Mouse (Mus musculus) cortical plate, adult 2 months (tissue): Measurements from ENCODE around the gene Phf21b. TPM values are rescaled to one million over a fixed set of nuclear protein-coding genes. Genes with fewer than 3 reads are reported as not detected.

Source experiments
- H3K27ac ChIP-seq: fragments of 200-500 bp; 2 replicates; pipeline ENCODE4 v1.5.1; 2012; ENCODE audit warnings: low read length, control low read depth, inconsistent platforms; ENCODE audit not compliant: insufficient read depth
- H3K4me1 ChIP-seq: fragments of 200-500 bp; 2 replicates; pipeline ENCODE4 v1.6.1; 2011; ENCODE audit warnings: low read length; ENCODE audit not compliant: control insufficient read depth, insufficient read depth
- H3K4me3 ChIP-seq: fragments of 200-500 bp; 2 replicates; pipeline ENCODE4 v1.5.1; 2011; ENCODE audit warnings: mild to moderate bottlenecking, low read length, control low read depth; ENCODE audit not compliant: insufficient read depth
- CTCF ChIP-seq: fragments of 200-500 bp; IDR thresholded peaks from 2 replicates; pipeline ENCODE4 v1.5.1; 2011; ENCODE audit warnings: mild to moderate bottlenecking, control low read depth, low read length; ENCODE audit not compliant: insufficient read depth; ENCODE audit errors: extremely low read depth
- POLR2A ChIP-seq: fragments of 200-500 bp; IDR thresholded peaks from 2 replicates; pipeline ENCODE4 v1.6.1; 2011; ENCODE audit warnings: mild to moderate bottlenecking, low read length, control low read depth; ENCODE audit not compliant: insufficient read depth; ENCODE audit errors: extremely low read depth
- polyA plus RNA-seq: library from polyadenylated mRNA; depleted of rRNA; stranded (reverse); fragments of >200 nt; gene quantifications from 2 replicates; pipeline ENCODE4 v1.2.3, GENCODE M21; 2012

Gene Phf21b
- polyA plus RNA-seq, 1 experiment = 22.9 TPM

- TF ChIP-seq CTCF = no peak
- TF ChIP-seq POLR2A = no peak
- no peak overlapping the region for H3K4me3 ChIP-seq
Observed at GRCm38 (mm10) chr15:84766621-84767020, 89.2 kb downstream of the Phf21b start.

GRCm38 (mm10) chr15:84763423-84763812, 92.4 kb downstream of the Phf21b start:
- 0 out of 2 replicates have a peak, but pooled peaks have one; percentile 9 for TF ChIP-seq CTCF
- TF ChIP-seq POLR2A = no peak
- Histone ChIP-seq H3K4me3 (no peak overlapping the region), H3K27ac (no peak overlapping the region), H3K4me1 (no peaks in the 10 kb centered on the region; the same call in 1 of the 2 replicates)

More at GRCm38 (mm10) chr15:84766621-84767020, 89.2 kb downstream of the Phf21b start:
- no peaks in the 10 kb centered on the region; the same call in 1 of the 2 replicates for H3K4me1 ChIP-seq
- no peak overlapping the region for H3K27ac ChIP-seq

DNA sequence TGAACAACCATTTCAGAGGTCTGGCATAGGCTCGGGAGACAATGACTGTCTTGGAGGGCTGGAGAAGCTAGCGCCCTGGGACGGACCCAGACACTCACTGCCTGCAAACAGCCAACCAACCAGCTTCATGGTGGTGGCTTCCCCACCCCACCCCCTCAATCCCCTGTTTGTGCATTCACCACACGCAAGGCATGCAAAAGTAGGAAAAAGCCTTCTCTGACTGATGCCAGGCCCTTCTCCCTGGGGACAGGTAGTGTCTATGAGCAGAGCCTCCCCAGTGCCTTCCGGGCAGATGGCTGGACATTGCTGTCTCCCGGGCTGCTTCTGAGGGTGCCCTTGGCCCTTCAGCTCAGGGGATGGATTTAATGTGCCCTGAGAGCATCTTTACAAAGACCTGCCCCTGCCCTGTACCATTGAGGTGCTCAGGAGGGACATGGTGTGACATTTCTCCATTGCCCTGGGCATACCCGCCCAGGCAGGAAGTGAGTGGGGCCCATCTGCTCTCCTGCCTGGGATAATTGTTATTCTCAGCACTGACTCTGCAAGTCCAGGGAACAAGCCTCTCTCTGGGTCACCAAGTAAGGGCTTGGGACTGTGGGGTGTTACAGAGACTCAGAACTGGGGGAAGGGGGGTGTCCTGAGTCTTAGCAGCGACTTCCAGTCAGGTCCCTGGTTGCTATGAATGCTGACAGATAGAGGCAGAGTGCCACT, 93.0 kb downstream of the Phf21b start:
- Histone ChIP-seq H3K27ac (no peak overlapping the region), H3K4me1 (no peaks in the 10 kb centered on the region), H3K4me3 (no peak overlapping the region)
- TF ChIP-seq POLR2A (no peak), CTCF (no peak)

GRCm38 (mm10) chr15:84758493-84758892, 97.4 kb downstream of the Phf21b start:
- TF ChIP-seq CTCF (peak; percentile 80), POLR2A (no peak)
- H3K4me3 ChIP-seq = no peak overlapping the region
- no peaks in the 10 kb centered on the region for H3K4me1 ChIP-seq
- H3K27ac ChIP-seq = no peak overlapping the region

DNA sequence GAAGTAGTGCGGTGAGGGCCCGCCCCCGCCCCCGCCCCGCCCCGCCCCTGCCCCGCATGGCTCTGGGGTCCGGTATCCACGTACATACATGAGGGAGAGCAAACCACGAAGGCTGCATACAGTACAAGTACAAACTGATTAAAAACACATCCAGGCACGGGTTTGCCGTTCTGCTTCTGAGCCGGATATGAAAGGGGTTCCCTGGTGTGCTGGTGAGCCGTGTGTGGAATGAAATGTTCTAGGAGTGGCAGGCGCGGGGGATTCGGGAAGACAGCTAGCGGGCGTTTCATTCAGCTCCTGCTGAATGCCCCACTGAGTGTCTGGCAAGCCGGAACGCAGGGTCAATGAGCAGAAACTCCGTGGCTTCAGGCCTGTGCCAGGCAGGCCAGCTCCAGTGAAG, 99.4 kb downstream of the Phf21b start:
- TF ChIP-seq CTCF (no peak), POLR2A (no peak)
- Histone ChIP-seq H3K4me1 (no peaks in the 10 kb centered on the region), H3K4me3 (no peak overlapping the region), H3K27ac (no peak overlapping the region)

- no peak overlapping the region for H3K4me3 ChIP-seq
- TF ChIP-seq POLR2A = no peak
- peak; percentile 89 for TF ChIP-seq CTCF
- no peaks in the 10 kb centered on the region for H3K4me1 ChIP-seq
- no peak overlapping the region for H3K27ac ChIP-seq
Observed at GRCm38 (mm10) chr15:84754987-84755386, 100.9 kb downstream of the Phf21b start.

- TF ChIP-seq POLR2A = no peak
- no peak for TF ChIP-seq CTCF
- H3K4me3 ChIP-seq = no peak overlapping the region
- H3K4me1 ChIP-seq = no peaks in the 10 kb centered on the region
- H3K27ac ChIP-seq = no peak overlapping the region
Observed at GRCm38 (mm10) chr15:84745831-84746230, 110.0 kb downstream of the Phf21b start.

GRCm38 (mm10) chr15:84744308-84744707, 111.5 kb downstream of the Phf21b start:
- no peaks in the 10 kb centered on the region for H3K4me1 ChIP-seq
- TF ChIP-seq POLR2A (no peak), CTCF (no peak)
- no peak overlapping the region for H3K4me3 ChIP-seq
- H3K27ac ChIP-seq = no peak overlapping the region

DNA sequence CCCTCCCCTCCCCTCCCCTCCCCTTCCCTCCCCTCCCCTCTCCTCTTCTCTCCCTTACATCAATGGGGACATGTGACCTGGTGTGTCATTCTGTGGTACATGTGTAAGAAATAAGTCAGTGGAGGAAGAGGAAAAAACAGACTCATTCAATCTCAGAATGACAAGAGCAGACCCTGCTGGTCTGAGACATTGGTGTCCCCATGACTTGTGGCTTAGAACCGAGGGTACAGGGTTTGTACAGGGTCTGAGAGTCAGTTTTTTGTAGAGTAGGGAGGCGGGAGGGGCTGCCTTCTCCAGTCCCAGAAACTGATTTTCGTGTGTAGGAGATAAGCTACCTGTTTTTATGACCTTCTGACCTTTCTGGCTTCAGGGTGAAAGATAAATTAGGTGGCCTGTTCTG, 112.5 kb downstream of the Phf21b start:
- Histone ChIP-seq H3K27ac (no peak overlapping the region), H3K4me3 (no peak overlapping the region), H3K4me1 (no peaks in the 10 kb centered on the region)
- no peak for TF ChIP-seq CTCF

GRCm38 (mm10) chr15:84741573-84741972, 114.3 kb downstream of the Phf21b start:
- no peak overlapping the region for H3K4me3 ChIP-seq
- no peak overlapping the region for H3K27ac ChIP-seq
- TF ChIP-seq CTCF = 0 out of 2 replicates have a peak, but pooled peaks have one; percentile 4
- TF ChIP-seq POLR2A = no peak
- no peaks in the 10 kb centered on the region for H3K4me1 ChIP-seq
